Mouse (Mus musculus) cortical plate, adult 2 months (tissue): Measurements from ENCODE around the gene Qrfp. TPM values are rescaled to one million over a fixed set of nuclear protein-coding genes. Genes with fewer than 3 reads are reported as not detected.

Experiments used
- H3K27ac ChIP-seq: fragments of 200-500 bp; 2 replicates; pipeline ENCODE4 v1.5.1; 2012; ENCODE audit warnings: low read length, control low read depth, inconsistent platforms; ENCODE audit not compliant: insufficient read depth
- H3K4me1 ChIP-seq: fragments of 200-500 bp; 2 replicates; pipeline ENCODE4 v1.6.1; 2011; ENCODE audit warnings: low read length; ENCODE audit not compliant: control insufficient read depth, insufficient read depth
- H3K4me3 ChIP-seq: fragments of 200-500 bp; 2 replicates; pipeline ENCODE4 v1.5.1; 2011; ENCODE audit warnings: mild to moderate bottlenecking, low read length, control low read depth; ENCODE audit not compliant: insufficient read depth
- CTCF ChIP-seq: fragments of 200-500 bp; IDR thresholded peaks from 2 replicates; pipeline ENCODE4 v1.5.1; 2011; ENCODE audit warnings: mild to moderate bottlenecking, control low read depth, low read length; ENCODE audit not compliant: insufficient read depth; ENCODE audit errors: extremely low read depth
- POLR2A ChIP-seq: fragments of 200-500 bp; IDR thresholded peaks from 2 replicates; pipeline ENCODE4 v1.6.1; 2011; ENCODE audit warnings: mild to moderate bottlenecking, low read length, control low read depth; ENCODE audit not compliant: insufficient read depth; ENCODE audit errors: extremely low read depth
- polyA plus RNA-seq: library from polyadenylated mRNA; depleted of rRNA; stranded (reverse); fragments of >200 nt; gene quantifications from 2 replicates; pipeline ENCODE4 v1.2.3, GENCODE M21; 2012

Qrfp gene
- polyA plus RNA-seq, 1 experiment = not detected

- Histone ChIP-seq H3K27ac (no peak overlapping the region), H3K4me1 (no peaks in the 10 kb centered on the region), H3K4me3 (no peak overlapping the region)
- TF ChIP-seq POLR2A = no peak
- no peak for TF ChIP-seq CTCF
These were observed 13.4 kb downstream of the Qrfp start for GRCm38 (mm10) chr2:31796943-31797342.

GRCm38 (mm10) chr2:31792611-31793010 lies 17.8 kb downstream of the Qrfp start:
- H3K4me3 ChIP-seq = no peak overlapping the region
- no peak overlapping the region for H3K27ac ChIP-seq
- no peaks in the 10 kb centered on the region for H3K4me1 ChIP-seq
- TF ChIP-seq POLR2A (no peak), CTCF (0 out of 2 replicates have a peak, but pooled peaks have one; percentile 21)

- TF ChIP-seq CTCF = no peak
- TF ChIP-seq POLR2A = no peak
- H3K4me1 ChIP-seq = no peaks in the 10 kb centered on the region
- H3K4me3 ChIP-seq = no peak overlapping the region
- H3K27ac ChIP-seq = no peak overlapping the region
These were observed 19.1 kb downstream of the Qrfp start for GRCm38 (mm10) chr2:31791260-31791659.

- Histone ChIP-seq H3K27ac (no peak overlapping the region), H3K4me3 (no peak overlapping the region), H3K4me1 (no peaks in the 10 kb centered on the region)
- TF ChIP-seq CTCF = no peak
- TF ChIP-seq POLR2A = no peak
These were observed 19.6 kb downstream of the Qrfp start for GRCm38 (mm10) chr2:31790728-31791251.

GRCm38 (mm10) chr2:31789215-31789614 lies 21.2 kb downstream of the Qrfp start:
- Histone ChIP-seq H3K27ac (no peak overlapping the region), H3K4me3 (no peak overlapping the region), H3K4me1 (no peaks in the 10 kb centered on the region)
- no peak for TF ChIP-seq CTCF
- no peak for TF ChIP-seq POLR2A

- Histone ChIP-seq H3K4me1 (no peaks in the 10 kb centered on the region), H3K27ac (no peak overlapping the region), H3K4me3 (no peak overlapping the region)
- 0 out of 2 replicates have a peak, but pooled peaks have one; percentile 2 for TF ChIP-seq CTCF
- TF ChIP-seq POLR2A = no peak
These were observed 22.2 kb downstream of the Qrfp start for GRCm38 (mm10) chr2:31788227-31788626.

GRCm38 (mm10) chr2:31787029-31787428 lies 23.4 kb downstream of the Qrfp start:
- H3K27ac ChIP-seq = no peak overlapping the region
- TF ChIP-seq POLR2A (no peak), CTCF (peak; percentile 85)
- no peaks in the 10 kb centered on the region for H3K4me1 ChIP-seq
- no peak overlapping the region for H3K4me3 ChIP-seq

- no peak overlapping the region for H3K4me3 ChIP-seq
- TF ChIP-seq CTCF (peak; percentile 97), POLR2A (no peak)
- H3K27ac ChIP-seq = no peak overlapping the region
- H3K4me1 ChIP-seq = no peaks in the 10 kb centered on the region
These were observed 25.3 kb downstream of the Qrfp start for GRCm38 (mm10) chr2:31785074-31785473.

GRCm38 (mm10) chr2:31782958-31783602 lies 27.3 kb downstream of the Qrfp start:
- H3K27ac ChIP-seq = no peak overlapping the region
- no peaks in the 10 kb centered on the region for H3K4me1 ChIP-seq
- TF ChIP-seq POLR2A (no peak), CTCF (no peak)
- no peak overlapping the region for H3K4me3 ChIP-seq

- Histone ChIP-seq H3K4me3 (no peak overlapping the region), H3K27ac (no peak overlapping the region), H3K4me1 (no peaks in the 10 kb centered on the region)
- no peak for TF ChIP-seq POLR2A
- no peak for TF ChIP-seq CTCF
These were observed 31.1 kb downstream of the Qrfp start for GRCm38 (mm10) chr2:31779258-31779657.
